Mouse (Mus musculus): Measurements from ENCODE around the gene Ptch2.
A peak's percentile ranks its signal among the peaks of the same experiment; 100 is the strongest.

Ptch2 gene

GRCm38 (mm10) chr4:117095551-117096452 is at the start of gene Ptch2:
Gene Ptch2 (plus strand): TSS chr4:117096075.
- DNase-seq (ENCODE audit: low spot score), result peak; percentile 88

GRCm38 (mm10) chr4:117048836-117049235 is 47.0 kb upstream of the Ptch2 start:
- no peak for DNase-seq (ENCODE audit: low spot score)

GRCm38 (mm10) chr4:117049485-117049884 is 46.4 kb upstream of the Ptch2 start:
- no peak for DNase-seq (ENCODE audit: low spot score)

- no peak for DNase-seq (ENCODE audit: low spot score)
Observed at GRCm38 (mm10) chr4:117052626-117053025, 43.2 kb upstream of the Ptch2 start.

- DNase-seq (ENCODE audit: low spot score), result no peak
Observed at GRCm38 (mm10) chr4:117053956-117054355, 41.9 kb upstream of the Ptch2 start.

GRCm38 (mm10) chr4:117056102-117056501 is 39.8 kb upstream of the Ptch2 start:
- no peak for DNase-seq (ENCODE audit: low spot score)

- no peak for DNase-seq (ENCODE audit: low spot score)
Observed at GRCm38 (mm10) chr4:117056514-117056913, 39.4 kb upstream of the Ptch2 start.

- DNase-seq (ENCODE audit: low spot score), result no peak
Observed at GRCm38 (mm10) chr4:117058512-117058911, 37.4 kb upstream of the Ptch2 start.

GRCm38 (mm10) chr4:117062700-117063390 is 33.0 kb upstream of the Ptch2 start:
- no peak for DNase-seq (ENCODE audit: low spot score)

- DNase-seq (ENCODE audit: low spot score), result no peak
Observed at GRCm38 (mm10) chr4:117068035-117068434, 27.8 kb upstream of the Ptch2 start.

- DNase-seq (ENCODE audit: low spot score), result no peak
Observed at GRCm38 (mm10) chr4:117069647-117070046, 26.2 kb upstream of the Ptch2 start.

- no peak for DNase-seq (ENCODE audit: low spot score)
Observed at GRCm38 (mm10) chr4:117070624-117071023, 25.3 kb upstream of the Ptch2 start.

GRCm38 (mm10) chr4:117071183-117071582 is 24.7 kb upstream of the Ptch2 start:
- DNase-seq (ENCODE audit: low spot score), result no peak

GRCm38 (mm10) chr4:117087948-117088640 is 7.8 kb upstream of the Ptch2 start:
- DNase-seq (ENCODE audit: low spot score), result no peak

GRCm38 (mm10) chr4:117090586-117090985 is 5.3 kb upstream of the Ptch2 start:
- DNase-seq (ENCODE audit: low spot score), result no peak

- no peak for DNase-seq (ENCODE audit: low spot score)
Observed at GRCm38 (mm10) chr4:117094626-117095361, 1.1 kb upstream of the Ptch2 start.

GRCm38 (mm10) chr4:117096666-117097065 is 791 bp downstream of the Ptch2 start:
- DNase-seq (ENCODE audit: low spot score), result no peak

- DNase-seq (ENCODE audit: low spot score), result no peak
Observed at GRCm38 (mm10) chr4:117097969-117098763, 2.3 kb downstream of the Ptch2 start.

- no peak for DNase-seq (ENCODE audit: low spot score)
Observed at GRCm38 (mm10) chr4:117098764-117099036, 2.8 kb downstream of the Ptch2 start.

- DNase-seq (ENCODE audit: low spot score), result no peak
Observed at GRCm38 (mm10) chr4:117100036-117100435, 4.2 kb downstream of the Ptch2 start.

GRCm38 (mm10) chr4:117101218-117101617 is 5.3 kb downstream of the Ptch2 start:
- no peak for DNase-seq (ENCODE audit: low spot score)

Data from ovary, postnatal 14 days (tissue).